Mouse (Mus musculus) kidney, adult 2 months (tissue): ENCODE measurements around the gene Brpf3.

Experiments used
- CTCF ChIP-seq: fragments of 200-500 bp; conservative IDR thresholded peaks from 2 replicates; pipeline ENCODE4 v1.5.1; 2011; ENCODE audit warnings: low read depth, mild to moderate bottlenecking, control low read depth, low read length, moderate library complexity, mixed read lengths; ENCODE audit not compliant: insufficient read depth, insufficient read length
- POLR2A ChIP-seq: fragments of 200-500 bp; IDR thresholded peaks from one replicate; pipeline ENCODE4 v1.6.1; 2011; ENCODE audit warnings: low read depth, low read length, control low read depth

DNA sequence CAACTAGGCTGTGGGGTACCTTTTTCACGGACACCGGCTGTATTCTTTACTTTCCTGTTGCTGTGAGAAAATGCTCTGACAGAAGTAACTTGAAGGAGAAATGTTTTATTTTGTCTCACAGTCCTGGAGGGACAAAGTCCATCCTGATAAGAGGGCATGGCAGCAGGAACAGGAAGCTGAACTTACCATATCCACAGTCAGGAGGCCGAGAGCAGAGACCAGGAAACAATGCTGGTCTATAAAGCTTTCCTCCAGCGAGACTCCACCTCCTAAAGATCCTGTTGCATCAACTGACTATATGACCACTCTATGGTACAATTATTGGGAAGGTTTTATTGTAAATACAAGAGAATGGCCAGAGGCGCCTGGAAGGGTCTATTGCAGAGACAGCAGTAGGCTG lies 42.8 kb downstream of the Brpf3 start:
- TF ChIP-seq POLR2A (no peak), CTCF (no peak)
